Mouse (Mus musculus) midbrain, embryonic 16.5 days (tissue): ENCODE data around the gene Ap3b1. TPM values are rescaled to one million over a fixed set of nuclear protein-coding genes. Genes with fewer than 3 reads are reported as not detected.

ENCODE experiments used
- ATAC-seq: fragments of 200-750 bp; cut with Nextera tagmentation; 2 replicates; pipeline ENCODE4 v1.8.0; 2017; ENCODE audit warnings: moderate TSS enrichment
- H3K27ac ChIP-seq: fragments of 300-500 bp; sonication (generic); 2 replicates; pipeline ENCODE4 v1.5.1; 2014; ENCODE audit warnings: mild to moderate bottlenecking, low read length, mixed read lengths
- H3K27me3 ChIP-seq: fragments of 300-500 bp; sonication (generic); 2 replicates; pipeline ENCODE4 v1.6.1; 2014; ENCODE audit warnings: low read depth, low read length, mixed read lengths; ENCODE audit not compliant: control insufficient read depth, insufficient read depth
- H3K36me3 ChIP-seq: fragments of 300-500 bp; sonication (generic); 2 replicates; pipeline ENCODE4 v1.6.1; 2014; ENCODE audit warnings: mild to moderate bottlenecking, low read length, moderate library complexity, mixed read lengths; ENCODE audit not compliant: control insufficient read depth, insufficient read depth
- H3K4me1 ChIP-seq: fragments of 300-500 bp; sonication (generic); 2 replicates; pipeline ENCODE4 v1.6.1; 2014; ENCODE audit warnings: mild to moderate bottlenecking, low read length, mixed read lengths; ENCODE audit not compliant: control insufficient read depth, insufficient read depth
- H3K4me2 ChIP-seq: fragments of 300-500 bp; sonication (generic); 2 replicates; pipeline ENCODE4 v1.6.1; 2014; ENCODE audit warnings: mild to moderate bottlenecking, low read length, mixed read lengths
- H3K4me3 ChIP-seq: fragments of 300-500 bp; sonication (generic); 2 replicates; pipeline ENCODE4 v1.5.1; 2014; ENCODE audit warnings: low read depth, mild to moderate bottlenecking, low read length, moderate library complexity, mixed read lengths
- H3K9ac ChIP-seq: fragments of 300-500 bp; sonication (generic); 2 replicates; pipeline ENCODE4 v1.6.1; 2014; ENCODE audit warnings: low read depth, low read length, mixed read lengths
- H3K9me3 ChIP-seq: fragments of 300-500 bp; sonication (generic); replicated peaks from 2 replicates; pipeline ENCODE4 v1.6.1; 2014; ENCODE audit warnings: mild to moderate bottlenecking, low read length, mixed read lengths; ENCODE audit not compliant: control insufficient read depth, poor library complexity, severe bottlenecking
- WGBS: fragments of 180-500 bp; shearing (Covaris S2); extraction: QIAGEN DNeasy Blood & Tissue Kit; methylation state at CpG from one replicate; pipeline ENCODE4 v1.1.7; 2014; 5-methylcytosine and 5-hydroxymethylcytosine counted together
- polyA plus RNA-seq: library from polyadenylated mRNA; unstranded; fragments of >200 nt; fragmentation: Nextera tagmentation; extraction: Ambion mirVana; gene quantifications from 2 replicates; pipeline ENCODE4 v1.2.1, GENCODE M21; 2015

The Ap3b1 gene
- polyA plus RNA-seq, 1 experiment from 2014 or later: 27.2 TPM

DNA sequence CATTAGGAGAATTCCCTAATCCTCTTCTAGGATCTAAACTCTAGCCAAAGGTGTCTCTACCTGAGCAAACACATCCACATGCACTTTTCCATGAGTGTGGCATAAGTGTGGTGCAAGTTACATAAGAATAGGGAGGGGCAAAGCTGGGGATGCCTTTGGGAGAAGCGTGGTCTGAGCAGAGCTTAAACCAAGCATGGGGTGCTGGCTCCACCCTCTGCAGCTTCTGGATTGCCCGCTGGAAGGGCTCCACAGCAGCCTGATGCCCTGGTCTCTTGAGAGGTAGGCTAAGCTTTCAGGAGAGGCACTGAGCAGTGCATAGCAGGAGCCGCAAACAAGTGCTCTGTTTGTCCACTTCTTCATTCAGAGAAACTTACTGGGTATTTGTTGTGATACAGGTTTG lies 138.8 kb downstream of the Ap3b1 start:
- Histone ChIP-seq H3K9me3 (no peaks in the 10 kb centered on the region), H3K4me2 (no peak overlapping the region), H3K36me3 (no peaks in the 10 kb centered on the region; the same call in 1 of the 2 replicates), H3K9ac (no peak overlapping the region), H3K4me1 (no peaks in the 10 kb centered on the region), H3K27ac (no peak overlapping the region), H3K4me3 (no peak overlapping the region), H3K27me3 (no peaks in the 10 kb centered on the region)
- ATAC-seq: no peak
- 73% methylated on average over 3 of the region's 3 CpGs for WGBS

DNA sequence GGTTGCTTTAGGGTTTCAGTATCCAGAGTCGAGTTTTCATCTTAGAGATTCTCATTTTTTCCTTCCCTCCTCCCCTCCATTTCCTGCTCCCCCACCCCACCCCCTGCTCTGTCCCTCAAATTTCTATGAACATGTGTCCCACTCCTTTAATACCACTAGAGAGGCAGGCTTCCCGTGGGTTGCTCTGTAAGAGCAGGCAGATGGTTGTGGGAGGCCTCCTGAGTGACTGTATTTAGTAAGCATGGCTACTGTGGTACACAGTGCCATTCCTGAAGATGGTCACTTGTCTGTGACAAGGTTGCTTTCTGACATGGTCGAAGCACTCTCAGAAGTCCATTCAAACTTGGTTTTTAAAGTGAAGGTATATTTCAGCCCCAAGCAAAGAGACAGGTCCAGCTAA lies 147.7 kb downstream of the Ap3b1 start:
- Histone ChIP-seq H3K4me3 (no peak overlapping the region), H3K4me2 (no peak overlapping the region), H3K9me3 (no peaks in the 10 kb centered on the region), H3K9ac (no peak overlapping the region), H3K4me1 (no peaks in the 10 kb centered on the region), H3K27ac (no peak overlapping the region), H3K36me3 (0 out of 2 replicates have a peak, but pooled peaks cover 7% of the 10 kb centered on the region), H3K27me3 (no peaks in the 10 kb centered on the region)
- WGBS: 90% methylated on average over 3 of the region's 3 CpGs
- ATAC-seq: no peak

DNA sequence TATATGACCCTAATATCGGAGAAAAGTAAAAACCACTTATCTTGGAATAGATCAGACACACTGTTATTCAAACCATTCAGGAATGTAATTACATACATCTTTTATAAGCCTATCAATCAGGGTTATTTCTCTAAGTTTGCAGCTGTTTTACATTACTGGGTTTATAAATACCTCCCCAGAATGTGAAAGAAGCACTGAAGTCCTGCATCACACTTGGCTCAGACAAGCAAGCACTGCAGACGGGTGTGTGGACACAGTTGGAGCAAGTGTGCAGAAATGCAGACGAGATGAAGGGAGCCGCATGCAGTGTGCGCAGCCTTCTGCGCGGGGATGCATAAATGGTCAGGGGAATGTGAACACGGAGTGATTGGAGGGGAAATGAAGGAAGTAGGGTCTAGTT lies 149.6 kb downstream of the Ap3b1 start:
- Histone ChIP-seq H3K36me3 (0 out of 2 replicates have a peak, but pooled peaks cover 7% of the 10 kb centered on the region), H3K27ac (no peak overlapping the region), H3K4me1 (no peaks in the 10 kb centered on the region), H3K9me3 (no peaks in the 10 kb centered on the region), H3K4me2 (no peak overlapping the region), H3K27me3 (no peaks in the 10 kb centered on the region), H3K9ac (no peak overlapping the region), H3K4me3 (no peak overlapping the region)
- ATAC-seq: no peak
- 91% methylated on average over 8 of the region's 8 CpGs for whole genome bisulfite sequencing

DNA sequence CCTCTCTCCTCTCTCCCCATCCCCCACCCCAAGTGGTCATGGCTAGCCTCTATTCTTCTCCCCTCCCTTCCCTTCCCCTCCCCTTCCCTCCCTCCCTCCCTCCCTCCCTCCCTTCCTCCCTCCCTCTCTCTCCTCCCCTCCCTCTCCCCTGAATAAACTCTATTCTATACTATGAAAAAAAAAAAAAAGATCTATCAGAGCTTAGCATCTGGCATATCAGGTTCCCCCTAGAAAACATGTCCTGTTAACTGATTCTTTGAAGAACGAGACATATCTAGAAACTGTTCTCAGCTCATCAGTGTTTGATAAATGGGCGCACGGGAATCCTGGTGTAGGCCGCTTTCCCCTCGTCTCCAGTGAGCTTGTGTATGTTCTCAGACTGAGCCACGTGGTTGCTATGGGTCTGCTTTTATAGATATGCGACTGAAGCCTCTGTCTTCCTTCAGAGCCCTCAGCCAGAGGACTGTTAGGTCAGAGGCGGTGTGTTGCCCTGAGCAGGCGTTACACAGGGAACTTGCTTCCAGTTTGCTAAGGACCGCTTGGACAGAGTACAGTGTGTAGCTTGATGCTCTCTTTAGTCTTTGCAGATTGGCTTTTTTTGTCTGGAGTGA lies 154.5 kb downstream of the Ap3b1 start:
- no peaks in the 10 kb centered on the region for H3K9me3 ChIP-seq
- ATAC-seq: no peak
- H3K27ac ChIP-seq: no peak overlapping the region

GRCm38 (mm10) chr13:94513898-94514297 lies 155.1 kb downstream of the Ap3b1 start:
- no peaks in the 10 kb centered on the region for H3K9me3 ChIP-seq
- H3K27me3 ChIP-seq: no peaks in the 10 kb centered on the region
- H3K9ac ChIP-seq: no peak overlapping the region
- no peak overlapping the region for H3K4me2 ChIP-seq
- 90% methylated on average over 9 of the region's 9 CpGs for WGBS
- no peak overlapping the region for H3K4me3 ChIP-seq
- ATAC-seq: no peak
- H3K4me1 ChIP-seq: no peaks in the 10 kb centered on the region
- no peak overlapping the region for H3K27ac ChIP-seq
- H3K36me3 ChIP-seq: no peaks in the 10 kb centered on the region

More for the DNA sequence above, 154.5 kb downstream of the Ap3b1 start:
- Histone ChIP-seq H3K36me3 (no peaks in the 10 kb centered on the region), H3K4me2 (no peak overlapping the region), H3K27me3 (no peaks in the 10 kb centered on the region), H3K4me3 (no peak overlapping the region), H3K4me1 (no peaks in the 10 kb centered on the region), H3K9ac (no peak overlapping the region)
- WGBS: 76% methylated on average over 10 of the region's 10 CpGs

DNA sequence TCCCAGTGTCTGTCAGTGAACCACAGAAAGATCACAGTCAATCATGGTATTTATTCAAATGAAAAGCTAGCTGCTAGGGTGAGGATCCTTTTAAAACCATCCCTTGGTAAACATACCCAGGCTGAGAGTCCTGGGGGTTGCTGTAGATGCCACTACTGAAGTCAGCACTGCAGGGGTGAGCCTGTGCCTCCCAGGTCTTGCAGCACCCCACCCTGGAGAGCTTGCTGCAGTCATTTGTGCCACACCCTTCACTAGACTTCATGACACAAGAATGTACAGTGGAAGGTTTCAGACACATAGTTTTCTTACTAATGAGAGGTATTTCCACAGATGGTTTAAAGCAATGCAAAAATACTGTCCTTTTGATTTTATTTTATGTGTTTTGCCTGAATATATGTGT lies 156.2 kb downstream of the Ap3b1 start:
- no peak overlapping the region for H3K9ac ChIP-seq
- H3K36me3 ChIP-seq: no peaks in the 10 kb centered on the region
- no peak overlapping the region for H3K4me3 ChIP-seq
- no peak overlapping the region for H3K27ac ChIP-seq
- no peaks in the 10 kb centered on the region for H3K4me1 ChIP-seq
- H3K4me2 ChIP-seq: no peak overlapping the region
- ATAC-seq: no peak
- no peaks in the 10 kb centered on the region for H3K27me3 ChIP-seq
- H3K9me3 ChIP-seq: no peaks in the 10 kb centered on the region

GRCm38 (mm10) chr13:94516532-94516931 lies 157.8 kb downstream of the Ap3b1 start:
- 78% methylated on average over 6 of the region's 6 CpGs for WGBS
- Histone ChIP-seq H3K4me2 (no peak overlapping the region), H3K27ac (no peak overlapping the region), H3K27me3 (no peaks in the 10 kb centered on the region), H3K9me3 (no peaks in the 10 kb centered on the region), H3K4me3 (no peak overlapping the region), H3K9ac (no peak overlapping the region), H3K36me3 (no peaks in the 10 kb centered on the region), H3K4me1 (no peaks in the 10 kb centered on the region)
- no peak for ATAC-seq

DNA sequence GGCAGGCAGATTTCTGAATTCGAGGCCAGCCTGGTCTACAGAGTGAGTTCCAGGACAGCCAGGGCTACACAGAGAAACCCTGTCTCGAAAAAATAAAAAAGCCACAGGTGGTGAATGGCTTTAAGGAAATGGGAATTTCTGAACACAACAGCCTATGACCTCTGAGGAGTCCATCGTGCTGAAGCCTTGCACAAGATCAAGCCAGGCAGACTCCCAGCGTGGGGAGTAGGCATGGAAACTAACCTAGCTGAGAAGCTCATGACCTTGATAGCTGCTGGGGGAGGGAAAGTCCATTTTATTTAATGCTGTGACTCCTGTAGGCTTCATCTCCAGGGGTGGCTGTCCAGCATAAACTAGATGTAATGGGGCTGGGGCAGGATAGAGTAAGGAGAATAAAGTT lies 159.4 kb downstream of the Ap3b1 start:
- Histone ChIP-seq H3K9ac (no peak overlapping the region), H3K9me3 (no peaks in the 10 kb centered on the region), H3K36me3 (no peaks in the 10 kb centered on the region), H3K27me3 (no peaks in the 10 kb centered on the region), H3K4me2 (no peak overlapping the region), H3K27ac (no peak overlapping the region), H3K4me1 (no peaks in the 10 kb centered on the region), H3K4me3 (no peak overlapping the region)
- no peak for ATAC-seq
- whole genome bisulfite sequencing: 93% methylated on average over 4 of the region's 4 CpGs

DNA sequence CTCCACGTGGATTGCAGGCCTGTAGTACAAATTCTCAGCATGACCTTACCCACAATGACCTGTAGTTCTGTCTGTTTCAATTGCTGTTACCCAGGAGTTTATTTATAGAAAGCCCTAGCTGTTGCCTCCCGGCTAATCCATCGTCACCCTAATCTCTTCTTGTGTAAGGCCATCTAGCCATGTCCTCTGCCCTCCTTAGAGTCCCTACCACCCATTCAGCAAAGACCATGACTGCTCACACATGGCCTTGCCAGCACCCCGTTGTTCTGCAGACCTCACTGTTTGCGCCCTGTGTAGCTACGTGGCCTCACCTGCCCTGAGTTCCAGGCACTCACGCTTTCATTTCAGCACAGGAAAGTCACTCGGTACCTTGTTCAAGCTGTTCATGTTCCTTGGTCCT lies 160.5 kb downstream of the Ap3b1 start:
- ATAC-seq: no peak
- 89% methylated on average over 8 of the region's 8 CpGs for WGBS

More for the DNA sequence above, 160.5 kb downstream of the Ap3b1 start:
- Histone ChIP-seq H3K27ac (no peak overlapping the region), H3K4me2 (no peak overlapping the region), H3K4me1 (0 out of 2 replicates have a peak, but pooled peaks cover 2% of the 10 kb centered on the region), H3K9me3 (no peaks in the 10 kb centered on the region), H3K27me3 (no peaks in the 10 kb centered on the region), H3K9ac (no peak overlapping the region), H3K4me3 (no peak overlapping the region), H3K36me3 (no peaks in the 10 kb centered on the region)
